8 mouse cellular contexts compared by ENCODE assay signal in genomic region chr11:4118081-4118921, GRCm38 (mm10). TPM values are rescaled to one million over a fixed set of nuclear protein-coding genes. Genes with fewer than 3 reads are reported as not detected.
DNase-seq lines count a peak whose midpoint lies in the region; ATAC-seq and TF ChIP-seq lines count a peak whose summit lies in the region.

No protein-coding gene starts in this region.

- peak overlapping the region; percentile 78 for H3K9ac ChIP-seq in forebrain, embryonic 12.5 days
- 0 out of 2 replicates have a peak overlapping the region, but pooled peaks have one; percentile 1 for H3K9ac ChIP-seq in heart, postnatal 0 days (replicated peaks; ENCODE audit: low read depth, low read length)
- peak overlapping the region; percentile 63 for H3K9ac ChIP-seq in liver, embryonic 16.5 days (ENCODE audit: low read depth, low read length)
- peak overlapping the region; percentile 76 for H3K9ac ChIP-seq in neural tube, embryonic 15.5 days (replicated peaks)

- DNase-seq in G1E (ENCODE audit: low spot score) = no peak
- peak; percentile 18 for DNase-seq in heart, postnatal 0 days (ENCODE audit: low spot score)
- peak; percentile 86 for DNase-seq in kidney, postnatal 14 days
- DNase-seq in urinary bladder, adult 2 months (ENCODE audit: low spot score) = peak; percentile 51

- peaks cover 66% of the 10 kb centered on the region for H3K27me3 ChIP-seq in G1E (ENCODE audit: insufficient read depth, low read length)
- peaks cover 40% of the 10 kb centered on the region for H3K27me3 ChIP-seq in forebrain, embryonic 12.5 days
- H3K27me3 ChIP-seq in heart, postnatal 0 days (ENCODE audit: control insufficient read depth, insufficient read depth, low read length) = peaks cover 11% of the 10 kb centered on the region; the same call in 1 of the 2 replicates
- H3K27me3 ChIP-seq in liver, embryonic 16.5 days (ENCODE audit: control insufficient read depth, insufficient read depth, low read depth, low read length) = peaks cover 35% of the 10 kb centered on the region
- H3K27me3 ChIP-seq in neural tube, embryonic 15.5 days (replicated peaks) = peaks cover 9% of the 10 kb centered on the region; the same call in 1 of the 2 replicates

- TF ChIP-seq EP300 in heart, postnatal 0 days (IDR thresholded peaks at IDR 0.05; ENCODE audit: low read depth) = no peak

- TF ChIP-seq CTCF in G1E (IDR thresholded peaks at IDR 0.05; ENCODE audit: low read depth, low read length) = no peak
- no peak for TF ChIP-seq CTCF in heart, postnatal 0 days (IDR thresholded peaks at IDR 0.05; ENCODE audit: low read depth)

- peak overlapping the region; percentile 65; the same call in 1 of the 2 replicates for H3K4me3 ChIP-seq in G1E (ENCODE audit: low read depth, low read length)
- H3K4me3 ChIP-seq in forebrain, embryonic 12.5 days (replicated peaks) = peak overlapping the region; percentile 59
- peak overlapping the region; percentile 53 for H3K4me3 ChIP-seq in heart, postnatal 0 days (ENCODE audit: low read depth, low read length)
- peak overlapping the region; percentile 68 for H3K4me3 ChIP-seq in liver, embryonic 16.5 days (ENCODE audit: low read depth, low read length)
- peak overlapping the region; percentile 67 for H3K4me3 ChIP-seq in neural tube, embryonic 15.5 days (replicated peaks)

- H3K27ac ChIP-seq in forebrain, embryonic 12.5 days = no peak overlapping the region
- H3K27ac ChIP-seq in heart, postnatal 0 days (ENCODE audit: low read depth) = no peak overlapping the region
- peak overlapping the region; percentile 62 for H3K27ac ChIP-seq in liver, embryonic 16.5 days (ENCODE audit: low read length)
- peak overlapping the region; percentile 75 for H3K27ac ChIP-seq in neural tube, embryonic 15.5 days (replicated peaks)

- no peaks in the 10 kb centered on the region for H3K9me3 ChIP-seq in G1E (replicated peaks)
- no peaks in the 10 kb centered on the region for H3K9me3 ChIP-seq in forebrain, embryonic 12.5 days
- no peaks in the 10 kb centered on the region for H3K9me3 ChIP-seq in heart, postnatal 0 days (replicated peaks; ENCODE audit: control insufficient read depth, low read length)
- no peaks in the 10 kb centered on the region for H3K9me3 ChIP-seq in liver, embryonic 16.5 days (replicated peaks; ENCODE audit: control insufficient read depth, low read length)
- no peaks in the 10 kb centered on the region for H3K9me3 ChIP-seq in neural tube, embryonic 15.5 days (replicated peaks)

- 3% methylated on average over 41 of the region's 41 CpGs for WGBS in forebrain, embryonic 12.5 days
- 2% methylated on average over 39 of the region's 41 CpGs for WGBS in heart, postnatal 0 days
- 2% methylated on average over 41 of the region's 41 CpGs for WGBS in liver, embryonic 16.5 days (ENCODE audit: insufficient replicate concordance)
- WGBS in neural tube, embryonic 15.5 days = 2% methylated on average over 40 of the region's 41 CpGs

- peak overlapping the region; percentile 96 for H3K4me2 ChIP-seq in forebrain, embryonic 12.5 days
- peak overlapping the region; percentile 79 for H3K4me2 ChIP-seq in heart, postnatal 0 days (ENCODE audit: low read depth, low read length)
- peak overlapping the region; percentile 77 for H3K4me2 ChIP-seq in liver, embryonic 16.5 days (ENCODE audit: low read depth, low read length)
- H3K4me2 ChIP-seq in neural tube, embryonic 15.5 days = peak overlapping the region; percentile 95

- peaks cover 63% of the 10 kb centered on the region for H3K4me1 ChIP-seq in G1E (ENCODE audit: insufficient read depth, low read depth, low read length)
- H3K4me1 ChIP-seq in forebrain, embryonic 12.5 days = peaks cover 19% of the 10 kb centered on the region
- peaks cover 20% of the 10 kb centered on the region for H3K4me1 ChIP-seq in heart, postnatal 0 days (ENCODE audit: control insufficient read depth, insufficient read depth)
- H3K4me1 ChIP-seq in liver, embryonic 16.5 days (ENCODE audit: control insufficient read depth, low read depth, low read length) = peaks cover 34% of the 10 kb centered on the region
- peaks cover 30% of the 10 kb centered on the region for H3K4me1 ChIP-seq in neural tube, embryonic 15.5 days

- no peak for ATAC-seq in G1E (ENCODE audit: extremely low read depth, insufficient number of reproducible peaks, low FRiP score, poor library complexity, severe bottlenecking)
- ATAC-seq in cerebellum, adult (ENCODE audit: insufficient number of reproducible peaks, low FRiP score, low TSS enrichment) = peak; percentile 47; the same call in 1 of the 2 replicates
- ATAC-seq in forebrain, embryonic 12.5 days (ENCODE audit: low FRiP score) = peak; percentile 76
- no peak for ATAC-seq in heart, postnatal 0 days (ENCODE audit: insufficient read depth, low read depth)
- ATAC-seq in liver, embryonic 16.5 days (ENCODE audit: low read depth) = peak; percentile 62
- peak; percentile 63 for ATAC-seq in neural tube, embryonic 15.5 days (ENCODE audit: low FRiP score)

- H3K36me3 ChIP-seq in G1E (replicated peaks) = peaks cover 6% of the 10 kb centered on the region
- H3K36me3 ChIP-seq in forebrain, embryonic 12.5 days (replicated peaks) = no peaks in the 10 kb centered on the region
- H3K36me3 ChIP-seq in heart, postnatal 0 days (replicated peaks; ENCODE audit: control insufficient read depth, insufficient read depth, low read length) = no peaks in the 10 kb centered on the region
- H3K36me3 ChIP-seq in liver, embryonic 16.5 days (ENCODE audit: control insufficient read depth, insufficient read depth) = no peaks in the 10 kb centered on the region
- H3K36me3 ChIP-seq in neural tube, embryonic 15.5 days = no peaks in the 10 kb centered on the region

RNA-seq across cellular contexts. Expression of gene Sec14l2, which starts 4.9 kb away (rescaled TPM):
- 13.7 and 13.8 TPM in 2 replicates for total RNA-seq in G1E (2014; fragmentation: Nextera tagmentation)
- total RNA-seq in G1E (2017) = 4.6 and 6.6 TPM in 2 replicates
- polyA plus RNA-seq in G1E (2012) = 3.3 and 3.5 TPM in 2 replicates
- polyA plus RNA-seq in forebrain, embryonic 12.5 days (2016; fragmentation: Nextera tagmentation; extraction: Ambion mirVana) = 2.6 and 3.2 TPM in 2 replicates
- 0.27 and 1.8 TPM in 2 replicates for total RNA-seq in heart, postnatal 0 days (2014; rRNA removed; ENCODE audit: low replicate concordance)
- polyA plus RNA-seq in heart, postnatal 0 days (2015; fragmentation: Nextera tagmentation; extraction: Ambion mirVana) = 0.41 and 0.49 TPM in 2 replicates
- 11.6 and 12.0 TPM in 2 replicates for polyA plus RNA-seq in liver, embryonic 16.5 days (2015; fragmentation: Nextera tagmentation; extraction: Ambion mirVana)
- 3.7 and 4.5 TPM in 2 replicates for polyA plus RNA-seq in neural tube, embryonic 15.5 days (2015; fragmentation: Nextera tagmentation; extraction: Ambion mirVana)
- 1.3 and 1.4 TPM in 2 replicates for polyA plus RNA-seq in urinary bladder, adult 2 months (2012; rRNA removed)

RNA-seq across cellular contexts. Expression of gene Rnf215, which starts 16.7 kb away (rescaled TPM):
- total RNA-seq in G1E (2014; fragmentation: Nextera tagmentation) (2.8 and 4.0 TPM in 2 replicates), G1E (2017) (10.5 and 12.9 TPM in 2 replicates)
- polyA plus RNA-seq in G1E (2012) = 4.5 and 5.1 TPM in 2 replicates
- polyA plus RNA-seq in forebrain, embryonic 12.5 days (2016; fragmentation: Nextera tagmentation; extraction: Ambion mirVana) = 35.5 and 37.0 TPM in 2 replicates
- 21.3 and 36.1 TPM in 2 replicates for total RNA-seq in heart, postnatal 0 days (2014; rRNA removed; ENCODE audit: low replicate concordance)
- polyA plus RNA-seq in heart, postnatal 0 days (2015; fragmentation: Nextera tagmentation; extraction: Ambion mirVana) = 17.4 and 17.6 TPM in 2 replicates
- 4.6 and 5.0 TPM in 2 replicates for polyA plus RNA-seq in liver, embryonic 16.5 days (2015; fragmentation: Nextera tagmentation; extraction: Ambion mirVana)
- polyA plus RNA-seq in neural tube, embryonic 15.5 days (2015; fragmentation: Nextera tagmentation; extraction: Ambion mirVana) = 40.2 and 44.9 TPM in 2 replicates
- 31.5 and 34.4 TPM in 2 replicates for polyA plus RNA-seq in urinary bladder, adult 2 months (2012; rRNA removed)

RNA-seq across cellular contexts. Expression of gene Mtfp1, which starts 23.1 kb away (rescaled TPM):
- total RNA-seq in G1E (2014; fragmentation: Nextera tagmentation) = 5.4 and 6.5 TPM in 2 replicates
- total RNA-seq in G1E (2017) = 10.5 and 12.7 TPM in 2 replicates
- 12.3 and 14.2 TPM in 2 replicates for polyA plus RNA-seq in G1E (2012)
- 5.6 and 8.0 TPM in 2 replicates for polyA plus RNA-seq in forebrain, embryonic 12.5 days (2016; fragmentation: Nextera tagmentation; extraction: Ambion mirVana)
- 47.0 and 64.0 TPM in 2 replicates for total RNA-seq in heart, postnatal 0 days (2014; rRNA removed; ENCODE audit: low replicate concordance)
- polyA plus RNA-seq in heart, postnatal 0 days (2015; fragmentation: Nextera tagmentation; extraction: Ambion mirVana) = 57.8 and 63.6 TPM in 2 replicates
- 17.9 and 19.7 TPM in 2 replicates for polyA plus RNA-seq in liver, embryonic 16.5 days (2015; fragmentation: Nextera tagmentation; extraction: Ambion mirVana)
- 13.1 and 14.3 TPM in 2 replicates for polyA plus RNA-seq in neural tube, embryonic 15.5 days (2015; fragmentation: Nextera tagmentation; extraction: Ambion mirVana)
- 3.4 and 4.1 TPM in 2 replicates for polyA plus RNA-seq in urinary bladder, adult 2 months (2012; rRNA removed)

RNA-seq across cellular contexts. Expression of gene Ccdc157, which starts 41.8 kb away (rescaled TPM):
- total RNA-seq in G1E (2014; fragmentation: Nextera tagmentation) (1.1 and 4.1 TPM in 2 replicates), G1E (2017) (2.5 and 3.2 TPM in 2 replicates)
- 1.1 and 1.3 TPM in 2 replicates for polyA plus RNA-seq in G1E (2012)
- 7.4 and 8.5 TPM in 2 replicates for polyA plus RNA-seq in forebrain, embryonic 12.5 days (2016; fragmentation: Nextera tagmentation; extraction: Ambion mirVana)
- 4.5 and 6.5 TPM in 2 replicates for total RNA-seq in heart, postnatal 0 days (2014; rRNA removed; ENCODE audit: low replicate concordance)
- polyA plus RNA-seq in heart, postnatal 0 days (2015; fragmentation: Nextera tagmentation; extraction: Ambion mirVana) = 2.7 and 2.8 TPM in 2 replicates
- polyA plus RNA-seq in liver, embryonic 16.5 days (2015; fragmentation: Nextera tagmentation; extraction: Ambion mirVana) = 0.39 and 0.79 TPM in 2 replicates
- polyA plus RNA-seq in neural tube, embryonic 15.5 days (2015; fragmentation: Nextera tagmentation; extraction: Ambion mirVana) = 7.5 and 10.0 TPM in 2 replicates
- polyA plus RNA-seq in urinary bladder, adult 2 months (2012; rRNA removed) = 13.8 and 14.2 TPM in 2 replicates

RNA-seq across cellular contexts. Expression of gene Sf3a1, which starts 41.8 kb away (rescaled TPM):
- total RNA-seq in G1E (2014; fragmentation: Nextera tagmentation) (103 and 124 TPM in 2 replicates), G1E (2017) (35.4 and 39.0 TPM in 2 replicates)
- polyA plus RNA-seq in G1E (2012) = 138 and 174 TPM in 2 replicates
- polyA plus RNA-seq in forebrain, embryonic 12.5 days (2016; fragmentation: Nextera tagmentation; extraction: Ambion mirVana) = 83.9 and 88.4 TPM in 2 replicates
- total RNA-seq in heart, postnatal 0 days (2014; rRNA removed; ENCODE audit: low replicate concordance) = 14.0 and 20.6 TPM in 2 replicates
- 16.4 and 16.7 TPM in 2 replicates for polyA plus RNA-seq in heart, postnatal 0 days (2015; fragmentation: Nextera tagmentation; extraction: Ambion mirVana)
- polyA plus RNA-seq in liver, embryonic 16.5 days (2015; fragmentation: Nextera tagmentation; extraction: Ambion mirVana) = 15.9 and 18.2 TPM in 2 replicates
- 41.8 and 47.4 TPM in 2 replicates for polyA plus RNA-seq in neural tube, embryonic 15.5 days (2015; fragmentation: Nextera tagmentation; extraction: Ambion mirVana)
- polyA plus RNA-seq in urinary bladder, adult 2 months (2012; rRNA removed) = 21.6 and 28.5 TPM in 2 replicates

Comparison
In these comparisons a context has a peak if more than half of its experiments do, and no peak if none do; other contexts are left out.
1. ATAC-seq: peak in cerebellum, adult (single experiment), forebrain, embryonic 12.5 days (single experiment), liver, embryonic 16.5 days (single experiment) and neural tube, embryonic 15.5 days (single experiment); none in G1E (single experiment) and heart, postnatal 0 days (single experiment).
2. H3K27ac ChIP-seq: peak in liver, embryonic 16.5 days (single experiment) and neural tube, embryonic 15.5 days (single experiment); none in forebrain, embryonic 12.5 days (single experiment) and heart, postnatal 0 days (single experiment).
3. H3K9ac ChIP-seq: peak in every context shown above with its lines; median percentile 78 in forebrain, embryonic 12.5 days; 76 in neural tube, embryonic 15.5 days; 63 in liver, embryonic 16.5 days; 1 in heart, postnatal 0 days.
4. Peak in every context shown above with its lines, with median percentiles within 50 percentile points of each other: H3K4me3 ChIP-seq and H3K4me2 ChIP-seq.